Mouse (Mus musculus): ENCODE results near the gene Rex1bd.

GRCm38 (mm10) chr8:70490880-70491495, 15.6 kb downstream of the Rex1bd start:
- no peak for TF ChIP-seq GATA1 (IDR thresholded peaks at IDR 0.05; ENCODE audit: low read length)
- no peak for TF ChIP-seq TAL1 (IDR thresholded peaks at IDR 0.05; ENCODE audit: low read length)

Measured in erythroblast, embryonic 14.5 days (primary cell).